In the genomic region with DNA sequence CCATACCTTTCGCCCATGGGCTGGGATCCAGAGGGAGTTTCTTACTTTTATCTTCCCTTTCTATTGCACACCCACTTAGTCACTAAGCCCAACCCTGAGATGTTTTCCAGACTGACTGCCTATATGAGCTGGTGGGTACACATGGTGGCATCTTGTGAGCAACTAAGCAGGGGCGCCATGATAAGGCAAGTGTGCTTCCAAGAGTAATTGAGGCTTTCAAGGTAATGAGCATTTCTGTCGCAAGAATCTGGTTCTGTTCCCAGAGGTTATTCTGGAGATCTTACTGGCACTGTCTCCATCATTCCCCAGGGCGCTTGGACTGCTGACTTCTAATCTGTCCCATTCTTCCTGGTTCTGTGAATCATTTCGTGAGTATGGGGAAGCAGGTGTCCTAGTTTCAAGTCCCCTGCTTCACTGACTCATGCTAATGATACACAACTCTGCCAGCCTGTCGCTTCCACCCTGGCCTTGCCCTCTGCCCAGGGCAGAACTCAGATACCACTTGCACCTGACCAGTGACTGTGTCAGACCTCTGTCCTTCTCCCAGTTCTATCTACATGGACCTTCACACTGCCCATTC, we compare ENCODE assay signal across 11 mouse cellular contexts. TPM values are rescaled to one million over a fixed set of nuclear protein-coding genes. Genes with fewer than 3 reads are reported as not detected.
DNase-seq lines count a peak whose midpoint lies in the region; ATAC-seq and TF ChIP-seq lines count a peak whose summit lies in the region.
"Had no signal": no experiment of that assay in that cellular context is flagged by ENCODE, and none has a peak within 500 bp of the region (broad histone marks: within the 10 kb centered on the region; RNA-seq: fewer than 3 reads in every experiment).

No protein-coding gene starts in this region.

- no peak for TF ChIP-seq CTCF in lung, embryonic 14.5 days (IDR thresholded peaks at IDR 0.05; ENCODE audit: low read depth)
- no peak for TF ChIP-seq CTCF in lung, adult 2 months (IDR thresholded peaks at IDR 0.05; ENCODE audit: insufficient read depth, low read length)

- H3K4me2 ChIP-seq in heart, embryonic 12.5 days, result no peak overlapping the region
- no peak overlapping the region for H3K4me2 ChIP-seq in lung, embryonic 14.5 days

- no peak overlapping the region for H3K9ac ChIP-seq in heart, embryonic 12.5 days
- H3K9ac ChIP-seq in lung, embryonic 14.5 days, result no peak overlapping the region

- no peak overlapping the region for H3K27ac ChIP-seq in heart, embryonic 12.5 days (ENCODE audit: poor library complexity, severe bottlenecking)
- peak overlapping the region; percentile 19; the same call in 1 of the 2 replicates for H3K27ac ChIP-seq in lung, embryonic 14.5 days (ENCODE audit: low read depth)
- no peak overlapping the region for H3K27ac ChIP-seq in midbrain, embryonic 10.5 days (replicated peaks)

- no peak for TF ChIP-seq POLR2A in lung, adult 2 months (IDR thresholded peaks at IDR 0.05; ENCODE audit: borderline replicate concordance, extremely low read depth, low read depth, low read length)

- DNase-seq in heart, adult 18-20 months, result peak; percentile 38 to 40
- no peak for DNase-seq in lung, embryonic 14.5 days
- no peak for DNase-seq in lung, adult 2 months
- peak; percentile 57 for DNase-seq in adrenal gland, postnatal 14 days
- DNase-seq in kidney, postnatal 36 days, result peak; percentile 56 to 69
- DNase-seq in ovary, adult 18-20 months (ENCODE audit: low spot score), result no peak
- no peak for DNase-seq in midbrain, embryonic 10.5 days (ENCODE audit: low spot score)
- DNase-seq: retina, postnatal 1 day had no signal

- H3K9me3 ChIP-seq in heart, embryonic 12.5 days (replicated peaks), result no peaks in the 10 kb centered on the region
- H3K9me3 ChIP-seq in lung, embryonic 14.5 days (ENCODE audit: low read depth, low read length), result no peaks in the 10 kb centered on the region
- H3K9me3 ChIP-seq in midbrain, embryonic 10.5 days (replicated peaks), result no peaks in the 10 kb centered on the region

- H3K4me3 ChIP-seq in heart, embryonic 12.5 days, result no peak overlapping the region
- no peak overlapping the region for H3K4me3 ChIP-seq in lung, embryonic 14.5 days (ENCODE audit: low read depth, low read length)
- H3K4me3 ChIP-seq in lung, adult 2 months (replicated peaks; ENCODE audit: extremely low read depth, low read depth, low read length), result no peak overlapping the region
- H3K4me3 ChIP-seq in midbrain, embryonic 10.5 days, result no peak overlapping the region

- peaks cover 13% of the 10 kb centered on the region for H3K36me3 ChIP-seq in heart, embryonic 12.5 days
- H3K36me3 ChIP-seq in lung, embryonic 14.5 days (ENCODE audit: insufficient read depth), result peaks cover 14% of the 10 kb centered on the region
- H3K36me3 ChIP-seq in midbrain, embryonic 10.5 days, result peaks cover 24% of the 10 kb centered on the region

- H3K27me3 ChIP-seq in heart, embryonic 12.5 days (replicated peaks), result no peaks in the 10 kb centered on the region
- H3K27me3 ChIP-seq in lung, embryonic 14.5 days (ENCODE audit: insufficient read depth, low read length), result no peaks in the 10 kb centered on the region
- H3K27me3 ChIP-seq in midbrain, embryonic 10.5 days (ENCODE audit: low read depth, poor library complexity, severe bottlenecking), result no peaks in the 10 kb centered on the region

- peaks cover 76% of the 10 kb centered on the region for H3K4me1 ChIP-seq in heart, embryonic 12.5 days (replicated peaks)
- peaks cover 25% of the 10 kb centered on the region for H3K4me1 ChIP-seq in lung, embryonic 14.5 days (ENCODE audit: insufficient read depth)
- H3K4me1 ChIP-seq in lung, adult 2 months (ENCODE audit: control insufficient read depth, insufficient read depth, low read length), result peaks cover 42% of the 10 kb centered on the region
- H3K4me1 ChIP-seq in midbrain, embryonic 10.5 days, result peaks cover 23% of the 10 kb centered on the region

- no peak for ATAC-seq in heart, embryonic 12.5 days (ENCODE audit: insufficient number of reproducible peaks, low FRiP score)
- ATAC-seq in lung, embryonic 14.5 days (ENCODE audit: insufficient read depth), result no peak
- ATAC-seq: forebrain, embryonic 16.5 days had no signal

- WGBS in heart, embryonic 12.5 days, result 77% methylated on average over 6 of the region's 6 CpGs
- 68% methylated on average over 6 of the region's 6 CpGs for WGBS in lung, embryonic 14.5 days
- WGBS in lung, adult 2 months, result 47% methylated on average over 6 of the region's 6 CpGs
- WGBS in midbrain, embryonic 10.5 days, result 93% methylated on average over 6 of the region's 6 CpGs

RNA-seq across cellular contexts. Expression of a gene that starts 31.3 kb away (rescaled TPM):
- under 1 TPM in 1 of 2 experiments, not detected in 1; 0.08 TPM for total RNA-seq in heart, adult 18-20 months (2021)
- 1.0 and 1.1 TPM in 2 replicates for polyA plus RNA-seq in heart, embryonic 12.5 days (2016; fragmentation: Nextera tagmentation; extraction: Ambion mirVana)
- polyA plus RNA-seq in lung, embryonic 14.5 days (2014; fragmentation: Nextera tagmentation; extraction: Ambion mirVana), result 1.7 TPM in 2 replicates
- polyA plus RNA-seq in lung, adult 2 months (2012; rRNA removed), result 0.33 and 0.65 TPM in 2 replicates
- 2.3 and 2.5 TPM in 2 replicates for total RNA-seq in adrenal gland, postnatal 14 days (2021)
- polyA plus RNA-seq in midbrain, embryonic 10.5 days (2016; fragmentation: Nextera tagmentation; extraction: Ambion mirVana), result 0.12 and 0.68 TPM in 2 replicates
- total RNA-seq: granulocyte monocyte progenitor cell, adult 5-6 weeks had no signal

RNA-seq across cellular contexts. Expression of a gene that starts 34.1 kb away (rescaled TPM):
- 10 to 100 TPM; 29.8 to 35.7 TPM for total RNA-seq in heart, adult 18-20 months (2021)
- polyA plus RNA-seq in heart, embryonic 12.5 days (2016; fragmentation: Nextera tagmentation; extraction: Ambion mirVana), result 69.5 and 77.4 TPM in 2 replicates
- 75.6 and 87.8 TPM in 2 replicates for polyA plus RNA-seq in lung, embryonic 14.5 days (2014; fragmentation: Nextera tagmentation; extraction: Ambion mirVana)
- polyA plus RNA-seq in lung, adult 2 months (2012; rRNA removed), result 92.8 and 98.3 TPM in 2 replicates
- total RNA-seq in adrenal gland, postnatal 14 days (2021), result 33.3 and 44.3 TPM in 2 replicates
- 11.9 and 17.2 TPM in 2 replicates for polyA plus RNA-seq in midbrain, embryonic 10.5 days (2016; fragmentation: Nextera tagmentation; extraction: Ambion mirVana)

Comparison
In these comparisons a context has a peak if more than half of its experiments do, and no peak if none do; other contexts are left out.
1. DNase-seq: peak in heart, adult 18-20 months (2 of 2), adrenal gland, postnatal 14 days (single experiment) and kidney, postnatal 36 days (2 of 2); none in lung, embryonic 14.5 days (single experiment), lung, adult 2 months (single experiment), ovary, adult 18-20 months (single experiment) and midbrain, embryonic 10.5 days (single experiment).